Mouse (Mus musculus): ENCODE results near the gene Fam19a3.

Gene Fam19a3

GRCm38 (mm10) chr3:104792360-104793270, 11.0 kb upstream of the Fam19a3 start:
- DNase-seq (ENCODE audit: low read depth): no peak

- no peak for DNase-seq (ENCODE audit: low read depth)
These were observed 10.0 kb upstream of the Fam19a3 start for GRCm38 (mm10) chr3:104791671-104792070.

GRCm38 (mm10) chr3:104791017-104791416, 9.4 kb upstream of the Fam19a3 start:
- no peak for DNase-seq (ENCODE audit: low read depth)

- no peak for DNase-seq (ENCODE audit: low read depth)
These were observed 8.8 kb upstream of the Fam19a3 start for GRCm38 (mm10) chr3:104790401-104790937.

GRCm38 (mm10) chr3:104789822-104790221, 8.2 kb upstream of the Fam19a3 start:
- no peak for DNase-seq (ENCODE audit: low read depth)

GRCm38 (mm10) chr3:104789312-104789605, 7.6 kb upstream of the Fam19a3 start:
- DNase-seq (ENCODE audit: low read depth): no peak

GRCm38 (mm10) chr3:104788561-104789311, 7.1 kb upstream of the Fam19a3 start:
- no peak for DNase-seq (ENCODE audit: low read depth)

GRCm38 (mm10) chr3:104788075-104788474, 6.4 kb upstream of the Fam19a3 start, which contains the start of gene Rhoc:
TSS of gene Rhoc (plus strand) at chr3:104788375.
- DNase-seq (ENCODE audit: low read depth): no peak

- no peak for DNase-seq (ENCODE audit: low read depth)
These were observed 3.6 kb upstream of the Fam19a3 start for GRCm38 (mm10) chr3:104785284-104785683.

GRCm38 (mm10) chr3:104783971-104784500, 2.4 kb upstream of the Fam19a3 start:
- no peak for DNase-seq (ENCODE audit: low read depth)

- no peak for DNase-seq (ENCODE audit: low read depth)
These were observed 531 bp upstream of the Fam19a3 start for GRCm38 (mm10) chr3:104782061-104782681.

GRCm38 (mm10) chr3:104780561-104781420, 849 bp downstream of the Fam19a3 start, which contains the start of gene Ppm1j:
TSS of gene Ppm1j (plus strand) at chr3:104781056.
- no peak for DNase-seq (ENCODE audit: low read depth)

GRCm38 (mm10) chr3:104779949-104780348, 1.7 kb downstream of the Fam19a3 start:
- no peak for DNase-seq (ENCODE audit: low read depth)

- DNase-seq (ENCODE audit: low read depth): no peak
These were observed 4.3 kb downstream of the Fam19a3 start for GRCm38 (mm10) chr3:104777342-104777741.

GRCm38 (mm10) chr3:104773301-104773700, 8.3 kb downstream of the Fam19a3 start:
- DNase-seq (ENCODE audit: low read depth): no peak

- DNase-seq (ENCODE audit: low read depth): no peak
These were observed 10.2 kb downstream of the Fam19a3 start for GRCm38 (mm10) chr3:104771460-104771859.

- DNase-seq (ENCODE audit: low read depth): no peak
These were observed 10.7 kb downstream of the Fam19a3 start for GRCm38 (mm10) chr3:104770918-104771317.

- DNase-seq (ENCODE audit: low read depth): no peak
These were observed 11.6 kb downstream of the Fam19a3 start for GRCm38 (mm10) chr3:104770035-104770434.

- DNase-seq (ENCODE audit: low read depth): no peak
These were observed 12.5 kb downstream of the Fam19a3 start for GRCm38 (mm10) chr3:104769135-104769534.

GRCm38 (mm10) chr3:104767716-104768115, 13.9 kb downstream of the Fam19a3 start:
- DNase-seq (ENCODE audit: low read depth): no peak

GRCm38 (mm10) chr3:104767141-104767540, 14.5 kb downstream of the Fam19a3 start:
- DNase-seq (ENCODE audit: low read depth): no peak
